Mouse (Mus musculus) brain, embryonic 14.5 days (tissue): Measurements from ENCODE around the gene Adh4.

ENCODE experiments used
- CTCF ChIP-seq: fragments of 200-500 bp; IDR thresholded peaks from 2 replicates; pipeline ENCODE4 v1.5.1; 2012; ENCODE audit warnings: inconsistent platforms, mild to moderate bottlenecking, moderate library complexity, borderline replicate concordance; ENCODE audit not compliant: insufficient read depth, insufficient read length; ENCODE audit errors: extremely low read depth
- POLR2A ChIP-seq: fragments of 200-500 bp; IDR thresholded peaks from 2 replicates; pipeline ENCODE4 v1.6.1; 2012; ENCODE audit warnings: mild to moderate bottlenecking, inconsistent platforms, borderline replicate concordance; ENCODE audit not compliant: poor library complexity, insufficient read depth, insufficient read length, severe bottlenecking; ENCODE audit errors: extremely low read depth

DNA sequence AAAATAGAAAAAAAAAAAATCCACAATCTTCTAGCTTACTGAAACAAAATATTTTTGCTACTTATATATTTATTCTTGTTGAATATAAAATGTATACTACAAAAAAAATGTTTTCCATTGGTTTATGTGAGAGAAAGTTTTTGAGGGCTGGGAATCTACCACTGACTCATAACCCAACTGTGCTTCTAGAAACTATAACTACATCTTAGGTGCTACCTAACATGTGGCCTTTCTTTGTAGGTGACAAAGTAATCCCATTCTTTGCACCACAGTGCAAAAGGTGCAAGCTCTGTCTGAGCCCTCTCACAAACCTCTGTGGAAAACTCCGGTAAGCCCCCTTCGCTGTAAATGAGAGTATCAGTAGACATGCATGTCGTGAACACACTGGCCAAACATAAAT, 5.1 kb downstream of the Adh4 start:
- no peak for TF ChIP-seq POLR2A
- no peak for TF ChIP-seq CTCF
